Mouse (Mus musculus) hematopoietic stem cell, adult 5-6 weeks (primary cell): Measurements from ENCODE around the gene Aifm2. TPM values are rescaled to one million over a fixed set of nuclear protein-coding genes. Genes with fewer than 3 reads are reported as not detected.

Experiments
- ATAC-seq, 2 experiments: fragments of 125-278 bp in 1 of 2; replicated peaks in 1 of 2; 2 replicates each; pipeline ENCODE4 v1.8.0; 2016 to 2017; ENCODE audit warnings: inconsistent platforms in 2 of 2, mild to moderate bottlenecking in 2 of 2, moderate number of reproducible peaks in 2 of 2, low read depth in 1 of 2, moderate TSS enrichment in 1 of 2; ENCODE audit not compliant: low FRiP score in 2 of 2, poor library complexity in 2 of 2, severe bottlenecking in 2 of 2, insufficient read depth in 1 of 2, low TSS enrichment in 1 of 2
- total RNA-seq: library from RNA; stranded (forward); fragments of 172-1452, 232-1000 nt; gene quantifications from 2 replicates; pipeline ENCODE4 v1.2.3, GENCODE M21; 2017

The Aifm2 gene
- total RNA-seq, 1 experiment from 2014 or later, result 3.8 TPM

DNA sequence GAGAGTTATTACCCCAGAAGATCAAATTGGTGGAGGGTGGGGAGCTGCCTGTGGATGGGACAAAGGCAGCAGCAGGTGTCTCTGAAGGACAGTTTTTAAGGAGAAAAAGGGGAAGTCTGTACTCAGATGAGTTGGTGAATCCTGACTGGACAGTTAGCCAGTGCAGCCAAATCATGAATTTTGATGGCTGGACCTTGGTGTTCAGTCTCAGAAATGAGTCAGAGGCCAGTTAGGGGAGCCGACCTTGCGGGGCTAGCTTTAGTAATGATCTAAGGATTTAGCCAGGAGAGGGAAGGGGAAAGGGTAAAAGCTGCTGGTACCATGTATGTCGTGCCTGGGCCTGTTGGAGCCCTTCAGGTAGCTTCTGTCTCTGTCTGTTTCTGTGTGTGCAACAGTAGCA lies 1.5 kb upstream of the Aifm2 start:
- ATAC-seq, result no peak

DNA sequence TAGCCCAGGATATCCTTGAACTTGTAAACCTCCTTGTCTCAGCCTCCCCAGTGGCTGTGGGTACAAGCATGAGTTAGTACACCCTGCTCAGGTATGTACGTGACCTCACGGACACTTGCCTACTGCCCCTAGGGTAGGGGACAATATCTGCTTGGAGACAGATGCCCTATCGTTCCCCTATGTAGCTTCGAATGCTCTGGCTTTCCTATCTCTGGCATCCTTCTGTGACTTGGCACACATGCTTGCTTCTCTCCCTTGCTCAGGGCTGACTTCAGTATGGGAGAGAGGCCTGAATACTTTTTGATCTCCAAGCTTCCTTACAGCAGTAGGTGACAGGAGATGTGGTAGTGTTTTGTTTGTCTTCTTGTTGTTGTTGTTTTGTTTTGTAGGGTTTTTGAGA lies 917 bp upstream of the Aifm2 start:
- no peak for ATAC-seq

DNA sequence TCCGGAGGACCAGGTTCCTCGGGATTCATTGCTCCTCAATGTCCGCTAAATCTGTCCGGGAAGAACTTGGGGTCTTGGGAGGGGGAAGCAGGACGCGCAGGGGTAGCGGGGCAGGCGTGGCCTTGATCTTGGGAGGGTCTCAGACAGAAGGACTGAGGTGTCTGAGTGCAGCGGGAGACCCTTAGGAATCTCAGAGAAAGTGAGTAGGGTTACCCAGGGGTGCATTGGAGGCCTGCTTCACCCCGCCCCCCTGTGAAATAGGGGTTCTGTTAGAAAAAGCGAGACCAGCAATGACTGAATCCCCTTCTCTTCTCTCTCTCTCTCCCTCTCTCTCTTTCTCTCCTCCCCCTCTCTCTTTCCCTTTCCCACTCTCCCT lies 387 bp downstream of the Aifm2 start:
- no peak for ATAC-seq

DNA sequence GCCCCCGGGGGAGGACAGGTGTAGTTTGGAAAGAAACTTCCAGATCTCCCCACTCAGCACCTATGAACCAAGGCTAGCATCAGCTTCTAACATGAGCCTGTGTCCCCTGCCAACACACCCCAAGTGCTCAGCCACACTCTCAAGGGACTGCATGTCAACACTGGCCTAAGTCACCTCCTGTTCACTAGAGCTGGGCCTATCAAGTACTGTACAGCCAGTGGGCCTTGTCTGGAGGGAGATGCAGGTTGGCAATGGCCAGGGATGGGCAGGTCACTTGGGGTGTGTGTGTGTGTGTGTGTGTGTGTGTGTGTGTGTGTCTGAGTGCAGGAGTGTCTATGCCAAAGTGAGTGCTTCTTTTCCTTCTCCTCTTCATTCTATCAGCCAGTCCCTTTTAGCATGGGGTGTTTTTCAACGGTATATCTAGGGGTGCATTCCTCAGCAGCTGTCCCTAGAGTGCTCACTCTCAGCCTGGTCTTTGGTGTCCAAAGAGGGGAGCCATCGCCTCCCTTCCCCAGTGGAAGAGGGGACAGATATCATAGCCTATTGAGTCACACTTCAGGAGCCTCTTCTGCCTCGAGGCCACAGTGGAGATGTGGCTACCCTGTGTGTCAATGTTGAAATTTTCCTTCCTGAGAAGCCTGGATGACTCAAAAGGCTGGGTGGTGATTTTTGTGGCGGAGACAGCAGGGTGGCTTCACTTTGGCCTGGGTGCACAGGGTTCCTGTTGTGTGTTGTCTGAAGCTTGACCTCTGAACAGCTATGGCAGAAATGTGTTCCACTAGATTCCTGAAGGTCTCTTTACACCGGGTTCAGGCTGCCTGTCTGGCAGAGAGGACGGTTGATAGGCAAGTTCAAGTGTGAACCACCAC lies 1.2 kb downstream of the Aifm2 start:
- ATAC-seq, result no peak; a peak in 1 of 4 replicates

DNA sequence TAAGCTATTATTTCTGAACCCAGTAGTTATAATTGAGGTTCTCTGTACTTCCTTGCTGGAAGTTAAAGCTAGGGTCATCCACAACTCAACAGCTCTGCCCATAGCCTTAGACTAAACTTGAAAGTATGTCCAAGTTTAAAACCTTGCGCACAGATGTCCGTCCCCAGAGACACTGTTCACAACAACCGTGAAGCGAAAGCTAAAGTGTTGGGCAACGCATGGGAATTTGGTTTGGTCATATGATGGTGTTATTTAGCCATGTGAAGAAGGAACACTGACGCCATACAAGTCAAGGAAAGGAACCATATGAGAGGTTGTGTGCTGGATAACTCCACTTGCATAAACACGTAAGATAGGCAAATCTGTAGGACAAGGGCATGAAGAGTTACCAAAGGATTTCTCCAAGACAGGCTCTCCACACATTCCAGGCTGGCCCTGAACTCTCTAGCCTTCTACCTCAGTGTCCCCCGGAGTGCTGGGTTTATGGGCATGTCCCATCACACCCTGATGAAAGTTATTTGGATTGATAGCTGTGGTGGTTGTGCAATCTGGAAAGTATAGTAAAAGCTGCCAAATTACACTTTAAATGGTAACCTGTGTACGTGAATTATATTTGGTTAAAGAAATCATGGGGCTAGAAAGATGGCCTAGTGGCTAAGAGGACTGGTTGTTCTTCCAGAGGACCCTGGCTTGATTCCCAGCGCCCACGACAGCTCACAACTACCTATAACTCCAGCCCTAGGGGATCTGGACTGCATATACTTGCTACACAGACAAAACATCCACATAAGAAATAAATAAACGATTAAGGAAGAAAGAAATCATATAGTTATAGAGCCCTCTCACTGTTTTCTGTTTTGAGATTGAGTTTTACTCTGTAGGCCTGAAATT lies 2.6 kb downstream of the Aifm2 start:
- ATAC-seq, result no peak

DNA sequence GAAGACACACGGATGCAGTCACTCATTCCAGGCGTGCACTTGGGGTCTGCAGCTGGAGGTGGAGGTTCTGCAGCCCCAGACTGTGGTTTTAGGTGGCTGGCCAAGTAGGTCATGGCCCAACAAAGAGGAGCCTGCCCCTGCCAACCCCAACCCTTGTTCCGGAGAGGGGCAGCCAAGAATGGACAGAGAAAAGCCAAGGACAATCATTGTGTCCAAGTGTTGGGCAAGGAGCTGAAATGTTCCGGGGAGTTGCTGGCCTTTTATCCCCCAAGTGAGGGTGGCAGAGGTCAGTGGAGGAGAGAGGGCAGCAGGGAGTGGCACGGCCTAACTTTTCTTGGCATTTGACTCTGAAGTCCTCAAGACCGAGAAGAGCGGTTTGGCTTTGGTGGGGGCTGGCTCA lies 5.3 kb downstream of the Aifm2 start:
- no peak for ATAC-seq

DNA sequence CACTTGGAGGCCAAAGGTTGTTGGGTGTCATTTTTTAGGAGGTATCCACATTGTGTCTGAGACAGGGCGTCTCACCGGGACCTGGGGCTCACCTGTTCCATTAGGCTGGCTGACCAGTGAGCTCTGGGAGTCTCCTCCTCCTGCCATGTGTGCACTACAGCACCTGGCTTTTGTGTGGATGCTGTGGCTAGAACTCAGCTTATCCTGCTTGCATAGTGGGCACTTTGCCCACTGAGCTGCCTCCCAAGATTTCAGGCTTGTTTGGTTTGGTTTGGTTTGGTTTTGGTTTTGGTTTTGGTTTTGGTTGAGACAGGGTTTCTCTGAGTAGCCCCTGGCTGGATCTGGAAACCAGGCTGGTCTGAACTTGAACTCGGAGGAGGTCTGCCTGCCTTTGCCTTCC lies 7.2 kb downstream of the Aifm2 start:
- no peak for ATAC-seq

DNA sequence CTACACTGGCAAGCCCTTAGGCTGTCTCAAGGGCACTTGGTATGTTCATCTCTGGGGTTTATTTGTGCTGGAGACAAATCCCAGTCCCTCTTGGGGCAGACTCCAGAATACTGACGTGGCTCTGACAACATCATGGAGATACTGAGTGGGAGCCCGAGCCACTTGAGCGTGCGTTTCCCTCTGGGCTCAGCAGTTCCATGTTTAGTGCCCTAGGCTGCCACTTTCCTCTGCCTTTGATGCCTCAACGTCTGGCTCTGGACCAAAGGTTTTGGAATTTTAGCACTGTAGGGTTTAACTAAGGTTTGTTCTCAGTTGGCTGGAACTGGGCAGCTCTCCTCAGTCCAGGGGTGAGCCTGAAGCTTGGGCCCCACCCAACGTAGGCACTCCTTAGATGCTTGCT lies 8.2 kb downstream of the Aifm2 start:
- ATAC-seq, result no peak

DNA sequence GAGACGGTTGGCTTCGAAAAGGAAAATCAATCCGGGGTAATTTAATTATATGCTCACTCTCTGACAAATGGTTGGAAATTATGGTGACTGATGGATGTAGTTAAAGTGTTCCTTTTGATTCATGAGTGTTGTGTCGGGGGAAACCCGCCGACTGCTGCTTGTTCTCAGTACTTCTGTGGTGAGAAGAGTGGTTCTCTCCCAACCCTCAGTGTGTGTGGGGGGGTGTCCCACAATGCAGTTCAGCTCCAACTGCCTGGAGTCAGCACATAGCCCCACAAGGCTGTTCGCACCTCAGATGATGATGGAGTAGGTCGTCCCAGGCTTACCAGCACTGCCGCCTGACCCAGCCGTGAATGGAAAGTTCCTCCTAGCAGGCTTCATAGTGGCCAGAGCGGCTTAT lies 14.1 kb downstream of the Aifm2 start:
- no peak for ATAC-seq

DNA sequence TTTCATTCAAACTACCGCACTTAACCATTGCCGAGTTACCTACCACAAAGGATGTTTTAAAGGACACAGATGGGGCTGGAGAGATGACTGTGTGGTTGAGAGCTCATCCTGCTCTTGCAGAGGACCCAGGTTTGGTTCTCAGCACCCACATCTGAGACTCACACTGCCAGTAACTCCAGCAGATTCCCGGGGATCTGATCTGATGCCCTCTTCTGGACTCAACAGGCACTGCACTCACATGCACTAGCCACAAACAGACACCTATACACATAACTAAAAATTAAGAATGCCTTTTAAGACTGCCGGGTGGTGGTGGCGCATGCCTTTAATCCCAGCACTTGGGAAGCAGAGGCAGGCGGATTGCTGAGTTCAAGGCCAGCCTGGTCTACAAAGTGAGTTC lies 15.1 kb downstream of the Aifm2 start:
- no peak for ATAC-seq

DNA sequence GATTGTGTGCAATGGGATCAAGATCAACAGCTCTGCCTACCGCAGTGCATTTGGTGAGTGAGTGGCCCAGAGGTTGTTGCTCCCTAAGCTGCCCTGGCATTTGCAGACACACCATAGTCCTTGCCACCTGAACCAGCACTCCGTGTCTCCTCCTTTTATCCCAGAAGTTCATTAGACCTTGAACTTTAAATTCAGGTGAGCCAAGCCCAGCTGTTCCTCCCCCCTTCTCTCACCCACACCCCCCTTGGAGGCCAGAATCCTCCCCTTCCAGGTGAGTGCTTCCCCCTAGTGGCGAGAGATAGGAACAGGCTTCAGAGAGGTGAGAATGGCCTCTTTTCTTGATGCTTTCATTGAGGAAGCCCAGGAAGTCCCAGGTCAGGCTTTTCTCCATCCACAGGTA lies 19.3 kb downstream of the Aifm2 start:
- peak in 1 of 2 experiments; percentile 56; a peak in 1 of 4 replicates for ATAC-seq

DNA sequence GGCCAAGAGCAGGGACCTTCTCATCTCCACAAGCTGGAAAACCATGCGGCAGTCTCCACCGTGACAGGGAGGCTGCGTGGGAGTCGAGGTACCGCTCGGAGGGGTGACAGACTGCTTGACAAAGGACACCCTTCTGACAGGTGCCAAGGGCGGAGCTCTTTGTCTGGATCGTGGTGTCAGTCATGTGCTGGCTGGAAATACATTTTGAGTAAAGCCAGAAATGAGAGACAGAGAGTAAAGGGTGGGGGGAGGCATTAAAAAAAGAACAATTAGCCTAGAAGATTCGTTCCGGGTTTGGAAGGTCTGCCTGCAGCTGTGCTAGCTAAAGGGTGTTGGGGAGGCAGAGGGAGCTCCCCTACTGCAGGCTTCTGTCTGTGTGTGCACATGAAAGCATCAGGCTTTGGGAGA lies 21.6 kb downstream of the Aifm2 start:
- no peak for ATAC-seq

DNA sequence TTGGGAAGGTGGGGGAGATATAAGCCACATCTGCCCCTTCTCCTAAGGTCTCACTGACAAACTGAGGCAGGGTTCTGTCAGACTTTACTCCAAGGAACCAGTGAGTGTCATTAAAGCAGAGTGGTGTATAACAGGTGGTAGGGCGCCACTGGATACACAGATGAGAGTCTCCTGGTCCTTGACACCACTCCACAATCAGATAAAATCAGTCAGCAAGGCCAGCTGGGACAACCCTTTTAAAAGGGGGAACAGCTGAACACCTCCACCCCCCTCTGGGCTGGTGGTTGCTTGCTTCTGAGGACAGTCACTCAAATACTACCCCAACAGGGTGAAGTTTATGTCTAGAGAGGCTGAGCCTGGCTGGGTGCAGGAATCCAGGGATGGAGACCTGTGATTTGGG lies 22.5 kb downstream of the Aifm2 start:
- no peak for ATAC-seq

DNA sequence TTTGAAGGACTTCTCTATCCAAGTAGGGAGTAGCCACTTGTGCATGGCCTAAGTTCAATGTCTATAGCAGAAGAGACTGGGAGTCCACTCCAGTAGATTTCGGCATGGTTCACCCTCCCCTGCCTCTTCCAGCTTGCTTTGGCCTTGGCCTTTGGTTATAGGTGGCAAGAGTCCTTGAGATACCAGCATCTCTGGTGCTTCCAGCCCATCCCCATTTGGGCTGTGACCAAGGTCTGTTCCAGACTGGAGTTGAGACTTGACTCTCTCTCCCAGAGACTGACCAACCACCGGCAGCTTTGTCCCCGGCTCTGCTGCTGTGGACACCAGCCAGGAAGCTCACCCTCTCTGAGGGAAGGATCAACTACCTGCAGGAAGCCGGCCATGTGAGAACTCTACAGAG lies 23.1 kb downstream of the Aifm2 start:
- ATAC-seq, result no peak

DNA sequence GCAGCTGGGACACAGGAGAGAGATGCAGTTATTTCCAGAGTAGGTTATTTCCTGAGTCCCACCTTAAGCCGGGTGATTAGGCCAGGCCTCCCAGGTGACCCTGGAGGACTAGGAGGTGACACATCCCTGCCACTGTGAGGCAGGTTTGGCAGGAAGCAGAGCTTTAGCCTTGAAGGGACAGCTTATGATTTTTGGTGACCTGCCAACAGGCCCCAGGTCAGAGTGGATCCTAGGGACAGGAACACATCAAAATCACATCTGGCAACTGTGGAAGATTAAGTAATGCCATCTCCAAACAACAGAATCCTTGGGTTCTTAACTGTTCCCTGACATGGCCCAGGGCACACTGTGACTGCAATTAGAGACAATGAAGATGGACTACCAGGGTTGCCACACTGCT lies 26.2 kb downstream of the Aifm2 start:
- ATAC-seq, result no peak

DNA sequence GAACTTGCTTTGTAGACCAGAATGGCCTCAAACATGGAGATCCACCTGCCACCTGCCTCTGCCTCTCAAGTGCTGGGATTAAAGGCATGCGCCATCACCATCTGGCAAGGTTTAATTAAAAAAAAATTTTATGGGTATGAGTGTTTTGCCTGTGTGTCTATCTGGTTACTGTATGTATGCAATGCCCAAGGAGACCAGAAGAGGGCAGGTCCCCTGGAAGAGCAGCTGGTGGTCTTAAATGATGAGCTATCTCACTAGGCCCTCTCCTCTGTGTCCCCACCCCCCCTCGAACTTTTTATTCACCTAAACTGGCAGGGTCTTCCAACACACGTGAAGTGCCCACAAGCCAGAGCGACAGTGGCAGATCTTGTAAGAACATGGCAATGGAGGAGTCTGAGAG lies 26.8 kb downstream of the Aifm2 start:
- no peak for ATAC-seq

DNA sequence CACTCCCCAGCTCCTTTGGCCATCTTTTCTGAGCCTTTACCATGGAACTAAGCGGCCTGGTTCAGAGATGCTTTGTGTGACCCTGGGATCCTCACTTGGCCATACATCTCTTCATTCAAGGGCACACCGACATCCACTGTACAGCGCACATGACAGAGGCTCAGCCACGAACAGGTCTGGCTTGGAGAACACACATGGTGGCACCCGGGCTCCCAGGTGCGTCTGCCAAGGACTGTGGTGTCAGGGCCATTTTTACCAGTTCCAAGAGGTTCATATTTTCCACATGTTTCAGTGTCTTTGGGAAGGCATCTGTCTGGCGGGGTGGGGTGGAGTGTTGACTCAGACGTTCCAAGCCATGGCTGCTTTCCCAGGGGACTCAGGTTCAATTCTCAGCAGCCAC lies 27.3 kb downstream of the Aifm2 start:
- no peak for ATAC-seq

DNA sequence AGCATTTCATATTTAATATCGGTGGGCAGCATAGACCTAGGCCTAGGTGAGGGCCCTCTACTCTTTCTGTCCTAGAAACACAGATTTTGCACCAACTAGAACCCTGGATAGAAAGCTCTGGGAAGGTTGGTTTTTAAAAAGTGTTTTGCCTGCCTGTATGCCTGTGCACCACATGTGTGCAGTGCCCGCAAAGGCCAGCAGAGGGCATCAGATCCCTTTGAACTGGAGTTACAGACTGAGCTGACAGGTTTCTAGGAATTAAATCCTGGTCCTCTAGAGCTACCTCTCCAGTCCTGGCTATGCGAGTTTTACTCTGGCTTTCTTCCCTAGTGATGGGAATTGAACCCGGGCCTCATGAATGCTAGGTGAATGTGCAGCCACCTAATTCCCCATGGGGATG lies 30.1 kb downstream of the Aifm2 start:
- no peak for ATAC-seq
